Mouse (Mus musculus) kidney, postnatal 10 days (tissue): ENCODE measurements at regions not wholly inside any gene's neighbourhood (a gene's known extent, or its start where the extent isn't known, plus 50 kb on each side); places are given as distances from the start of the nearest gene placed in this dataset.
"Not testable (repeated sequence)": the region's sequence is repeated elsewhere in the genome, so short reads cannot be mapped to it uniquely, and the experiment has no call there.

Experiments used
- DNase-seq: peaks from one replicate; pipeline ENCODE4 v3.0.0; 2021; ENCODE audit warnings: mixed read lengths

DNA sequence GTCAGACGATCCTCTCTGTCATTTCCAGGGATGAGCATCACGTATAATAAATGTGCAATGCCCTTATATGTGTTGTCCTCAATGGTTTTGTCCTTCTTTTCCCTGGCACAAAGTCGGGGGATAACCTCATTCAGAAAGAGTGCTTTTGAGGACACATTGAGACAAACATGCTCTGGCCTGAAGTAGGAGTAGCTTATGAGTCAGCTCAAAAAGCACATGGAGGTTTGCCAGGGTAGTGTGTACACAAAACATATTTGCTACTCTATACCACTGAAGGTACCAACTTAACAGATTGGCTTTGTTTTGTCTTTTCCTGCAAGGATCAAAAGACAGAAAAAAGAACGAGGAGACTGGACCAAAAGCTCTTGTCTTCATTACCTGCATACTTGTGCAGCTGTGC is 682.1 kb upstream of the Grid2 start:
- DNase-seq, result no peak

DNA sequence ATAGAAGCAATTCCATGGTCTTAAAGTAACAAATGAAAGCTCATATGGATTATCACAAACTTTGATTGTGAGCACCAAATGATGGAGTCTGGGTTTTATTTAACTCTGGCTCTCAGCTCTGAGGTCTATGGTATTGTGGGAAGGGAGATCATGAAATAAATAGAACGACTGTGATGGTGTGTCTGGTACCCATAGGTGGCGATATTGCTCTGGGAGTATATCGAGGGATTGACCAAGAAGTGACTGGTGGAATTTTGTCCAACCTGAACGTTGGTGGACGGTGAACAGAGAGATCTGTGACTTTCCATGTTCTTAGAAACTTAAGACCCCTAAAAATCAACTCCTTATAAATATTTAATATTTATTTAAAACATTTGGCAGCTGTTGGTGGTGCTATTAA is 679.5 kb upstream of the Grid2 start:
- DNase-seq, result peak; percentile 38

DNA sequence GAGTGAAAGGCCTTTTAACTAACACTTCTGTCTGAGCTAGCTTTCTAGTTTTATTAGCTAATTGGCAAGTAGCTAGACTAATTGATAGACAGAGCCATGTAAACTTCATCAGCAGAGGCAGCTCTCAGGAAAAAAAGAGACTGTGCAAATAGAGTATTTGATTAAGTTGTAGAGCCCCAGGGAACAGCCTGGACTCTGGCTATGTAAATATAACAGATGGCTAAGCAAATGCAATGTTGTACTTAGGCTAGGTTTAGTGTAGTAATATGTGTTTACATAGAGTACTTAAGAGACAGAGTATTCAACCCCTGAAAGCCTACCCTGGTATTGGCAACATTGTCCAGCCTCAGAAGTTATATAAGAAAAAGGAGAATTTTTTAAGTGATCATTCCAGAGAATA is 635.1 kb upstream of the Grid2 start:
- no peak for DNase-seq

DNA sequence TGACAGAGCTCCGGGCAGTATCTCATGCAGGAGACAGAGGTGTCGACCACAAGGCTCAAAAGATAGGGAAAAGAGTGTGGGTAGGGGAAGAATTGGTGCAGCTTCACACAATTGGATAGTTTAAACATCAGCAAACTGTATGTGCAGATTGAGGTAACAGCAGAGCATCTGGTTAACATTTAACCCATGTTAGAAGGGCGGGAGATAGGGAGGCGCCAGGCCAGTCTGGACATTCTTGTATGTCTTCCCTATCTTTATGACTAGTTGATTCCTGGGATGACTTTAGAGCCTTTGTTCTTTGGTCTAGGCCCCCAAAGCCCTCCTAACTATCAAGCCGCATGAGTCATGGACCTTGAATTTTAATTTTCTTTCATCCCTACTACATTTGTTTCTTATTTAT is 587.6 kb upstream of the Grid2 start:
- DNase-seq, result not testable (repeated sequence)

DNA sequence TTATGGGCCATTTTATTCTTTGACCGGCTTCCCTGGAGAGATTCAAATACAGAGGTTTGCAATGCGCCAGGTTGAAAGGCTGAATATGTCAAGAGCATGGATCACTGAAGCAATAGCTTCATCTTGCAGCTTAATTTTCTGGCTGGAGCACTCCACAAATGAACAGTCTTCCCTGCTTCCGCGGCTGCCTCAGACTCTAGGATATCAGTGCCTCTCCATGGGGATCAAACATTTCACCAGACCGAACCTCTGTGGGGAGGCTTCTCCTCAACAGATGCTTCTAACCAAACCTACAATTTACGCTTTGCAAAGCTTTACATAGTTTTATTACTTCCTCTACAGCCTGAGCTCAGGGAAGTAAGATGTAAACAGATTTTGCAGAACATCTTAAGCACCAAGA is 537.3 kb upstream of the Grid2 start:
- DNase-seq, result no peak

DNA sequence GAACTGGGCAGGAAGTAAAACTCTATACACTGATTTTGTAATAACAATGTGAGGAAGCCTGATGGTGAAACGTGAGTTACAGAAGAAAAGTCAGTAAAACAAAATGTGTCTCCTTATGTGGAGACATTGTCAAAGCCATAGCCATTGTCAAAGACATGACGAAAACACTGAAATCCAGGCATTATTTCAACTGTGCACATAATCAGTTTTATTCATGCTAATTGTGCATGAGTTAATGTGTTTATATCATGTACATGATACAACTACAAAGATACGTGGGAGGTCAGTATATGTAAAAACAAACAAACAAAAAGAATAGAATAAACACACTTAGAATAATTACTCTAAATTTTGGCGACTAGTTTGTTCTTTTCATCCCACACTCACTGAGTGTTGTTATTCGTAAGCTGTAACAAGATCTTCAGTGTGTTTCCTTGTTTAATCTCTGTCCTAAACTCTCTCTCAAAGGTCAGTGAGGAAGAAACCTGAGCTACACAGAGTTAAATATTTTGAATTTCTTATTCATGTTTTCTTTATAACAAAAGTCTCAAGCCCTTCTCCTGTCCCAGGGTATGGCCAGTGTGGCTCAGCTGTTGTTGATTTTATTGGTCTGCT is 536.0 kb upstream of the Grid2 start:
- no peak for DNase-seq
